Mouse (Mus musculus): ENCODE data around the gene Brwd1.
"Not testable (repeated sequence)": the region's sequence is repeated elsewhere in the genome, so short reads cannot be mapped to it uniquely, and the experiment has no call there.

Brwd1 gene

DNA sequence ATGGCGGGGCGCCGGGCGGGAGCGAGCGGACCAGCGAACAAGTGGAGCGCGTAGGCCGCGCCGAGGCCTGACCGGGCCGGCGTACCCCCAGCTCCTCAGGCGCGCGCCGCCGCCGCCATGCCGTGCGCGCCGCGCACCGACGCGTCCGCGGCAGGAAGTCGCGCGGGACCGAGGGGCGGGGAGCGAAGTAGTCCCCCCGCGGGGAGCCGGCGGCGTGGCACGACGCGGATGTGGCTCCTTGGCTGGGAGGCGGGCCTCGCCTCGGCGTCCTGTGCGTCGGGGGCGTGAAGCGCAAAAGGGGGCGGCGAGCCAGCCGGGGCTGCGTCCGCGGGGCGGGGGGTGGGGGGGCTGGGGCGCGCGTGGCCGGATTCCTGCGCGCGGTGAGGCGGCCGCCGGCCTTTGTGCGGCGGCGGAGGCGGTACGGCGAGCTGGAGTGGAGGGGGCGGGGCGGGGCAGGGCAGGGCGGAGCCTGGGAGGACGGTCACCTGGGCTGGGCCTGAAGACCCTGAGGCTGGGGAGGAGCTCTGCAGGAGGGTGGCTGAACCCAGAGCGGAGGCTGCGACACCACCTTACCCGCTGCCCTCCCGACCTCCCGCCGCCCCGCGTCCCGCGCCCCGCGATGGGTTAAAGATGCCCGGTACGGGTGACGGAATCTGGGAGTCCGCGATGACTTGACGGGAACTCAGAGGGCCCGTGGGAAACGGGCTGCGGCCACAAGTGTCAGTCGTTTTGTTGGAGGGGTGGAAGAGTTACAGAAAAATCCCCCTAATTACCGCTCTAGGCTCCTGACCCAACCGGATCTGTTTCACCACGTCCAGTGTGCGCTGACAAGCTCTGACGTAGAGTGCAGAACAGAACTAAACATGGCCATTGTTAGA lies at the start of gene Brwd1:
Gene Brwd1 (minus strand): TSS at position 226 of the 878 bp plus-strand sequence.
- DNase-seq, result peak; percentile 91

GRCm38 (mm10) chr16:96128466-96128865 lies 46.1 kb upstream of the Brwd1 start:
- DNase-seq, result no peak

- DNase-seq, result peak; percentile 98
These were observed 45.5 kb upstream of the Brwd1 start, which contains the start of gene Hmgn1 for GRCm38 (mm10) chr16:96127657-96128344. Gene Hmgn1, minus strand, starts transcription at chr16:96127729.

DNA sequence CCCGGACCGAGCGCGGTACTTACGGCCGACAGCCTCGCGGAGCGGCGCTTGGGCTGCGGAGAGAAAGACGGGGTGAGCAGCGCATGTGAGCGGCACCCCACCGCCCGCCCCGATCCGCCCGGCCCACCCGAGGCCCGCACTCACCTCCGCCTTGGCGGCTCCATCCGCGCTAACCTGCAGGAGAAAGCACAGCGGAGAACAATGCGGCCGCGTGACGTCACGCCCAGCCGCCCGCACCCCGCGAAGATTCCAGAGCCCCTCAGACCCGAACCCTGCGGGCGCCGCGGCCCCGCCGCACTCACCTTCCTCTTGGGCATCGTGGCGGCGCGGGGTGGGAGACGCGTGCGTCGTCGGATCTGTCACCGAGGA lies 44.9 kb upstream of the Brwd1 start:
- no peak for DNase-seq

DNA sequence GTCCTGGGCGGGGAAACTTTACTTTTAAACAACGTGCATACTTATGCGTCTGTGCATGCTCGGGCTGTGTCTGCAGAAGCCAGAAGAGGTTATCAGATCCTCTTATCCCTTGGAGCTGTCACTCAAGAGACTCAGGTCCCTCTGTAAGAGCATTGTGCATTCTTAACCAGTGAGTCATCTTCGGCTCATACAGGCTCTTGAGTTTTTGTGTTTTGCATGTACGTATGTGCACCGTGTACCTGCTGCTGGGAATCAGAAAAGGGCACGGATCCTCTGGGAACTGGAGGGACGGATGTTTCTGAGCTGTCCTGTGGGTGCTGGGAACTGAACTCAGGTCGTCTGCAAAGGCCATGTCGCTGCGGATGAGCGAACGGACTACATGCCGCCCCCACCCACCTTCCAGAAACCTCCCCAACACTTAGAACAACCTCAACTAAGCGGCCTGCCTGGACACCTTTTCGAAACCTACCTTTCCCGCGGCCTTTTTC lies 44.4 kb upstream of the Brwd1 start:
- peak; percentile 23 for DNase-seq

- DNase-seq, result no peak
These were observed 37.8 kb upstream of the Brwd1 start for GRCm38 (mm10) chr16:96120022-96120623.

DNA sequence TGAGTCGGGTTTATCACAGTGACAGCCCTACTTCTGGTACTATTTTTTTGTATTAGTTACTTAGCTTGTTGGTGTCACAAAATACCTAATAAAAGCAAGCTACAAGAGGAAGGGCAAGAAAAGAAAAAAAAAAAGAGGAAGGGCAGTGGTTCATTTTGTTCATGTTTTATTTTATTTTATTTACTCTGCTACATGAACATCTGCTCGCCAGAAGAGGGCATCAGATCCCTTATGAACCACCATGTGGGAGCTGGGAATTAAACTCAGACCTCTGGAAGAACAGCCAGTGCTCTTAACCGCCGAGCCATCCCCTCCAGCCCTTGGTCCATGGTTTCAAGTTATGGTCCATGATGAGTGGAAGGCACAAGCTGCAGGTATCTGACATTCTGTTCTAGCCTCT lies 32.4 kb upstream of the Brwd1 start:
- no peak for DNase-seq

- no peak for DNase-seq
These were observed 30.4 kb upstream of the Brwd1 start for GRCm38 (mm10) chr16:96112769-96113168.

GRCm38 (mm10) chr16:96110655-96111345 lies 28.5 kb upstream of the Brwd1 start:
- no peak for DNase-seq

- DNase-seq, result no peak
These were observed 27.3 kb upstream of the Brwd1 start for GRCm38 (mm10) chr16:96109673-96110072.

DNA sequence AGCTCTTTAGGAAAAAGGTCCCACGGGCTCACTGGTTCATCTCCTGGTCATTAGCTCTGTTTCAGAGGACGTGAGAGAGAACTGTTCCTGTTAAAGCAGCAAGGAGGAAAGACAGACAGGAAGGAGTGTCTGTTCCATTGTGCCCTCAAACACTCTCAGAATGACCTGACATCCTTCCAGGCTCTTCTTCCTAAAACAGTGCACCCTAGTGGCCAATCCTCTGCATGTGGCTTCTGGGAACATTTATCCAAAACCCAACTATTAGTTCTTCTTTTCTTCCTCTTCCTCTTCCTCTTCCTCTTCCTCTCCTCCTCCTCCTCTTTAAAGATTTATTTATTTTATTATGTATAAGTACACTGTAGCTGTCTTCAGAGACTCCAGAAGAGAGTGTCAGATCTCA lies 20.7 kb upstream of the Brwd1 start:
- peak; percentile 52 for DNase-seq

DNA sequence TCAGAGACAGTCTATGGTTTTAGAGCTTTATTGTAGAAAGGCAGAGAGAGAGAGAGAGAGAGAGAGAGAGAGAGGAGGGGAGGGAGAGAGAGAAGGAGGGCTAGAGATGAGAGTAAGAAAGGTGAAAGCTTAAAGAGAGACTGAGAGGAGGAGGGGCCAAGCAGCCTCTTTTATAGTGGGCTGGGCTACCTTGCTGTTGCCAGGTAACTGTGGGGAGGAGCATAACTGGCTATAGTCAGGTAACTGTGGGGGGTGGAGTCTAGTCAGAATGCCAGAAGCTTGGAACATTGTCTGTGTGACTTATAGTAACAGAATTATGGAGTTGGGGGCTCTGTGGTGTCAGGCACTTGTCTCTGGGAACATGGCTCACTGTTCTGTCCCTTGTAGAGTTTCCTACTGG lies 15.5 kb upstream of the Brwd1 start:
- not testable (repeated sequence) for DNase-seq

DNA sequence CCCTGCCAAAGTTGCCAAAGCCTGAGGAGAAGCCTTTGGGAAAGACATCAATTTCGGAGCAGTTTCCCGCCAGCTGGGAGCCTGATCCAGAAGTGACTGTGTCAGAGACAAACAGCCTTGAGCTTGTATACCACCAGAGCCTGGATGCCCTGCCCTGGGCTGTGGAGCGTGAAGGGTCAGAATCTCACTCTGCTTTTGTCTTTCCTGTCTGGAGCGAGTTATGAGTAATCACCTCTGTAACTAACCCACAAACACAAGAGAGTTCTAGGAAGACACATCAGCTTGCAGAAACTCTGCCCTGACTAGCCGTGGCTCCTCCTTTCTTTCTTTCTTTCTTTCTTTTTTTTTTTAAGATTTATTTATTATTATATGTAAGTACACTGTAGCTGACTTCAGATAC lies 13.6 kb upstream of the Brwd1 start:
- DNase-seq, result no peak

DNA sequence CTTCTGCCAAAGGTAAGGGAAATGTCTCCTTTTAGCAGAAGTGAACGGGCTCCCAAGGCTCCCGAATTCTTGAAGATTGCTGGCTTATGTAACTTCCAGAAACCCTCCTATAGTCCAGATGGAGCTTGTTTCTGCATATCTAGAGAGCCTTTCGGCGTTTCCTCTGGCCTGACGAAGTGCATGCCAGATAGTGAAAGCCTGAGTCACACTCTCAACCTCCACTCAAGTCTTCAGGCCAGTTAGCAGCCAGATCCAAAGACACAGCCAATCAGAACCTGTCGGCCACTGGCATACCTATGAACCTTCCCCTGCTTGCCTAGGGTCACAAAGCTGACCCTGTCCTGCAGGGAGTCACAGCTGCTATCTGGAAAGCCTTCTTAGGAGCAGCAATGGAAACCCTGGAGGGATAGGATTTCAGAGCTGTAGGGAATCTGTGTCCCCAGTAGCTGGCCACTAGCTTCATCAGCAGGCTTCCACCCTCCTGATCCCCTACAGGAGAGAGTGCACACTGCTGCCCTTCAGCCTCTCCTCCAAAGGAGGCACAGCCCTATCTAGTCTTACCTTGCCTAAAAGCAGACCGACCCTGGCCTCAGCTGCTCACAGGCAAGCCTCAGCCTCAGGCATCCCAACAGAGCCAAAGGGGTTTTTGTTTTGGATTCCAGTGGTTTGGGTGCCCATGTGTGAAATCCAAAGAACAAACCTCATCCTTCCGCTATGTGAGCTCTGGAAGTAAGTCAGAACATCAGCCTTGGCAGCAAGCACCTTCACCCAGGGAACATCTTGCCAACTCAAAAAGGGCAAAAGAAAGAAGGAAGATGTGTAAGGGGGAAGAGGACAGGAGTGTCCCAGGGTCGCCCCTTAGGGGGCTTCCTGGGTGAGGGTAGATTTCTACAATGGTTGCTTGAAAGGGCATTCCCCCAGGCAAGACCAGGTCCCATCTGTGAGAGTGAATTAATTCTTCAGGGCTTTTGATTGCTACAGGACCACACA lies 9.5 kb upstream of the Brwd1 start:
- DNase-seq, result no peak

DNA sequence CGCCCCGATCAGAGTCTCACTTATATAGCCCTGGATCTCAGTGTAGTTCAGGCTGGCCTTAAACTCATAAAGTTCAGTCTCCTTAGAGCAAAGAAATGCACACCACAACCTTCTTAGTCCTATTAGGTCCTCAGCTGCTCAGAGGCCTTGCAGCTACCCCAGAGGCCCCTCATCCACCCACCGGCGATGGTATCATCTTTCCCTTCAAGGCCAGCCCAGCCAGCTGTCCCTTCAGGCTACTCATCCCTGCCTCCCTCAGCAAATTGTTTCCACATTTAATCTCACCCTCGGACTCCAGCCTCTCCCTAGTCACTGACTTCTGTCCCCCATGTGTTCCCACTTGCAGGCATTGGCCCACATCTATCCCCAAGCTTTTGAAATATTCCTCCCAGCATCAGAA lies 5.8 kb upstream of the Brwd1 start:
- no peak for DNase-seq

DNA sequence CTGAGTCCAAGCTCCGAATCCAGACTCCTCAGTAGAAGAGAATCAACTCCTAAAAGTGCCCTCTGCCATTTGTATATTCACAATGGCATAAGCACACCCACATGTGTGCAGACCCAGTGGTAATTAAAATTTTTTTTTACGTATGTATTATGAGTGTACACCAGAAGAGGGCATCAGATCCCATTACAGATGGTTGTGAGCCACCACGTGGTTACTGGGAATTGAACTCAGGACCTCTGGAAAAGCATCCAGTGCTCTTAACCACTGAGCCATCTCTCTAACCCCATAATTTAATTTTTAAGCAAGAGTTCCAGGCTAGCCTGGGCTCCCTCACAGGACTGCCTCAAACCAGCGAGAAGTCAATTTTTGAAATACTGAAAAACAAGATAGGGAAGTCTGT lies 5.1 kb upstream of the Brwd1 start:
- no peak for DNase-seq

- no peak for DNase-seq
These were observed 4.7 kb upstream of the Brwd1 start for GRCm38 (mm10) chr16:96087001-96087400.

GRCm38 (mm10) chr16:96085597-96085996 lies 3.3 kb upstream of the Brwd1 start:
- DNase-seq, result no peak

DNA sequence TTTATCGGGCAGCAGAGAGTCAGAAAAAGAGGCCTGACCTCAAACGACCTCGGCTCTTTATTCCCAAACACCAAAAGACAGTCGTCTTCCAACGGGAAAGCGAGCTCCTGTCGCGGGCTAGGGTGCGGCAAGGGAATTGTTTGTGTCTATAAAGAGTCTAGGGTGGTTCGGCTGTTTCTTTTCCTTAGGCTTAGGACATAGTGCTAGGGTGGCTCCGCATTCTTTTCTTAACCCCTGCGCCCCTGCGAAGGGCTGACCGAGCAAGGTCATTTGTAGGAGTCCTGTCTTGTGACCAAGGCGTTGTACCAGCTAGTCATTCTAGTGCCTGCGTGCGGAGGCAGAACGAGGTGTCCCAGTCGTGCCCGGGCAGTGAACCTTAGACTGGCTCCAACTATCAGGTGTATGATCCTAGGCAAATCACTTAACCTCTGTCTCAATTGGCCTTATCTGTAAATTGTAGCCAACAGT lies 887 bp upstream of the Brwd1 start:
- DNase-seq, result peak; percentile 87

- DNase-seq, result peak; percentile 76
These were observed 534 bp downstream of the Brwd1 start for GRCm38 (mm10) chr16:96081742-96082241.

- DNase-seq, result peak; percentile 96
These were observed 995 bp downstream of the Brwd1 start for GRCm38 (mm10) chr16:96081331-96081730.
